Mouse (Mus musculus): Measurements from ENCODE around the gene Olfr701. TPM values are rescaled to one million over a fixed set of nuclear protein-coding genes. Genes with fewer than 3 reads are reported as not detected.

The Olfr701 gene
- total and polyA plus RNA-seq, 3 experiments, result not detected

GRCm38 (mm10) chr7:106818414-106818813 lies 4.5 kb downstream of the Olfr701 start:
- H3K9ac ChIP-seq (ENCODE audit: insufficient read depth, low read depth), result no peak overlapping the region
- in situ Hi-C loops (cut with MboI; ENCODE audit: low pct_ligation_motif_present, low pct_unique_long_range_greater_than_20kb, low sequenced_read_pairs) (no loop called here), dilution Hi-C loops (cut with MboI; ENCODE audit: extremely low pct_ligation_motif_present, extremely low pct_unique_long_range_greater_than_20kb, low sequenced_read_pairs) (no loop called here)
- H3K4me2 ChIP-seq (ENCODE audit: insufficient read depth, low read depth, poor library complexity, severe bottlenecking), result no peak overlapping the region
- H3K79me2 ChIP-seq (replicated peaks; ENCODE audit: control insufficient read depth, extremely low read depth, insufficient read depth, poor library complexity, severe bottlenecking), result no peaks in the 10 kb centered on the region
- no peaks in the 10 kb centered on the region for H3K9me3 ChIP-seq (replicated peaks; ENCODE audit: low read length)
- TF ChIP-seq ZC3H11A (IDR thresholded peaks at IDR 0.05; ENCODE audit: low read depth, low read length) (no peak), USF1 (IDR thresholded peaks at IDR 0.05; ENCODE audit: low read depth, low read length) (no peak), ELF1 (IDR thresholded peaks at IDR 0.05; ENCODE audit: low read depth, low read length) (no peak), MAX (IDR thresholded peaks at IDR 0.05; ENCODE audit: low read length) (no peak), TBP (conservative IDR thresholded peaks at IDR 0.05; ENCODE audit: low read depth, low read length) (no peak), POLR2A (IDR thresholded peaks at IDR 0.05; ENCODE audit: low read depth, low read length) (no peak), E2F4 (IDR thresholded peaks at IDR 0.05; ENCODE audit: insufficient replicate concordance, low read depth, low read length) (no peak), RAD21 (IDR thresholded peaks at IDR 0.05; ENCODE audit: low read depth, low read length) (no peak), TCF12 (IDR thresholded peaks at IDR 0.05; ENCODE audit: low read depth, low read length) (no peak), IRF4 (IDR thresholded peaks at IDR 0.05; ENCODE audit: low read depth, low read length) (no peak)
- H3K4me3 ChIP-seq (replicated peaks in 1 of 3; ENCODE audit: low read depth in 2 of 3, low read length in 2 of 3, poor library complexity in 1 of 3), result no peak overlapping the region
- no peak overlapping the region for H3K27ac ChIP-seq (ENCODE audit: insufficient read depth, low read depth)
- no peaks in the 10 kb centered on the region for H3K36me3 ChIP-seq (replicated peaks in 1 of 2; ENCODE audit: control insufficient read depth in 1 of 2, insufficient read depth in 1 of 2, low read length in 1 of 2)
- no peaks in the 10 kb centered on the region for H3K4me1 ChIP-seq (ENCODE audit: control insufficient read depth in 1 of 2, insufficient read depth in 2 of 2)
- H3K27me3 ChIP-seq (replicated peaks), result no peaks in the 10 kb centered on the region
- DNase-seq (ENCODE audit: extremely low read depth), result no peak

DNA sequence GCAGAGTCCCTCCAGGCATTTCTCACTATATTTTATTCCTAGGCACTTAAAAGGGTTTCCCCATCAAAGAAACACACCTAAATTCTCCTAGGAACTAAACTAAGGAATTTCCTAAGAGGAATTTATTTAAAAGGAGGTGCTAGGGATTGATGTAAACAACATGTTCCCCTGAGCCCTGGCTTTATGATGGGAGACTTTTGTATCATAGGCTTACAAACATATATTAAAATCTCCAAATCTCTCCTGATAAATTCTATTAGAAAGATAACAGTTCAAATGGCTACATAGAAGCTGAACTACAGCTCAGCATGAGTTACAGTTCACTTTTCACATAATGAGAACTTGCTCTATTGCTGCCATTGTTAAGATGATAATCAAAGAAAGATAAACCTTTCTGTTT lies 19.9 kb downstream of the Olfr701 start, which contains the start of gene Olfr702:
Gene Olfr702, minus strand, starts transcription at position 101 of the 400 bp plus-strand sequence.
- H3K4me2 ChIP-seq (ENCODE audit: insufficient read depth, low read depth, poor library complexity, severe bottlenecking), result no peak within 1 kb of the TSS
- in situ Hi-C loops (cut with MboI; ENCODE audit: low pct_ligation_motif_present, low pct_unique_long_range_greater_than_20kb, low sequenced_read_pairs) (no loop called here), dilution Hi-C loops (cut with MboI; ENCODE audit: extremely low pct_ligation_motif_present, extremely low pct_unique_long_range_greater_than_20kb, low sequenced_read_pairs) (no loop called here)
- DNase-seq (ENCODE audit: extremely low read depth), result no peak
- TF ChIP-seq RCOR1 (conservative IDR thresholded peaks at IDR 0.05; ENCODE audit: low read depth, low read length) (no peak), BHLHE40 (IDR thresholded peaks at IDR 0.05; ENCODE audit: low read depth, low read length) (no peak), NELFE (IDR thresholded peaks at IDR 0.05; ENCODE audit: low read depth, low read length) (no peak), ETS1 (conservative IDR thresholded peaks at IDR 0.05; ENCODE audit: low read depth, low read length) (no peak), ZNF384 (IDR thresholded peaks at IDR 0.05; ENCODE audit: low read depth, low read length) (no peak), EP300 (IDR thresholded peaks at IDR 0.05; ENCODE audit: low read length) (no peak), POLR2AphosphoS2 (IDR thresholded peaks at IDR 0.05; ENCODE audit: low read depth, low read length) (no peak), GABPA (IDR thresholded peaks at IDR 0.05; ENCODE audit: insufficient replicate concordance, low read depth, low read length) (no peak), ZMIZ1 (IDR thresholded peaks at IDR 0.05; ENCODE audit: low read depth, low read length) (no peak), USF2 (conservative IDR thresholded peaks at IDR 0.05; ENCODE audit: low read depth, low read length) (no peak), CHD1 (IDR thresholded peaks at IDR 0.05; ENCODE audit: low read depth, low read length) (no peak), CTCF (conservative IDR thresholded peaks at IDR 0.05 in 1 of 2, IDR thresholded peaks at IDR 0.05 in 1 of 2; ENCODE audit: low read depth in 2 of 2, low read length in 2 of 2) (no peak), E2F4 (IDR thresholded peaks at IDR 0.05; ENCODE audit: insufficient replicate concordance, low read depth, low read length) (no peak), MEF2A (IDR thresholded peaks at IDR 0.05; ENCODE audit: borderline replicate concordance, low read depth, low read length) (no peak), POLR2A (IDR thresholded peaks at IDR 0.05; ENCODE audit: low read depth, low read length) (no peak)
- no peak within 1 kb of the TSS for H3K4me3 ChIP-seq (replicated peaks in 1 of 3; ENCODE audit: low read depth in 2 of 3, low read length in 2 of 3, poor library complexity in 1 of 3)
- no peaks in the 10 kb centered on the region for H3K36me3 ChIP-seq (replicated peaks in 1 of 2; ENCODE audit: control insufficient read depth in 1 of 2, insufficient read depth in 1 of 2, low read length in 1 of 2)
- H3K27ac ChIP-seq (ENCODE audit: insufficient read depth, low read depth), result no peak within 1 kb of the TSS
- no peaks in the 10 kb centered on the region for H3K4me1 ChIP-seq (ENCODE audit: control insufficient read depth in 1 of 2, insufficient read depth in 2 of 2)
- H3K27me3 ChIP-seq (replicated peaks), result no peaks in the 10 kb centered on the region
- H3K79me2 ChIP-seq (replicated peaks; ENCODE audit: control insufficient read depth, extremely low read depth, insufficient read depth, poor library complexity, severe bottlenecking), result no peaks in the 10 kb centered on the region
- no peak within 1 kb of the TSS for H3K9ac ChIP-seq (ENCODE audit: insufficient read depth, low read depth)
- no peaks in the 10 kb centered on the region for H3K9me3 ChIP-seq (replicated peaks; ENCODE audit: low read length)
